Mouse (Mus musculus) heart, adult 2 months (tissue): ENCODE results near the gene 1700015G11Rik.

Experiments used
- CTCF ChIP-seq: fragments of 200-600 bp; IDR thresholded peaks from 2 replicates; pipeline ENCODE4 v1.8.1; 2022; ENCODE audit warnings: antibody characterized with exemption, mild to moderate bottlenecking, moderate library complexity
- POLR2A ChIP-seq: fragments of 200-500 bp; IDR thresholded peaks from 2 replicates; pipeline ENCODE4 v1.6.1; 2011; ENCODE audit warnings: mild to moderate bottlenecking, low read depth, low read length, control low read depth; ENCODE audit not compliant: insufficient read depth

- TF ChIP-seq CTCF, result no peak
- TF ChIP-seq POLR2A, result no peak
These were observed 42.4 kb downstream of the 1700015G11Rik start for GRCm38 (mm10) chr7:51973091-51973490.
